Mouse (Mus musculus) yolk sac, embryonic 10.5 days (tissue): ENCODE measurements around the gene Tbc1d21.
A peak's percentile ranks its signal among the peaks of the same experiment; 100 is the strongest.

Source experiments
- DNase-seq: peaks from one replicate; pipeline ENCODE4 v3.0.0-alpha.2; 2017; ENCODE audit warnings: low spot score

The Tbc1d21 gene

DNA sequence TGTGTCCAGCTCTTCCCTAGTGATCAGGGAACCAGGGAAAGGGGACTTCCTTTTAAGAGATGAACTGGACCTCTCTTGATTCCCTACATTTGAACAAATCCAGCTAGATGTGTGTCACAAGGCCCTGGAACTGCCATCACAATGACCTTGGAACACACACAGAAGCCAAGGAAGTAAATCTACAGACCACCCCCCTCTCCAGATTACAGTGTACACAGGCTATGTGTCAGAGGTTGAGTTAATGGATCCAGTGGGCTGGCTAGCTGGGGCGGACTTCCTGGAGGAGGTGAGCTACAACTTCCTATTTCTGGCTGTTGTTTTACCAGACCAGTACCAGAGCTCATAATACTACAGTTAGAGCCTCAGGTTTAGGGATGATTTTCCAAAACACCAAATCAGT, at the start of gene Tbc1d21:
TSS of gene Tbc1d21 (minus strand) at position 101 of the 400 bp plus-strand sequence.
- no peak for DNase-seq

- no peak for DNase-seq
Observed at GRCm38 (mm10) chr9:58411556-58411955, 41.3 kb upstream of the Tbc1d21 start.

- no peak for DNase-seq
Observed at GRCm38 (mm10) chr9:58410057-58410735, 39.9 kb upstream of the Tbc1d21 start.

- no peak for DNase-seq
Observed at GRCm38 (mm10) chr9:58409247-58409646, 39.0 kb upstream of the Tbc1d21 start.

- no peak for DNase-seq
Observed at GRCm38 (mm10) chr9:58404412-58404811, 34.2 kb upstream of the Tbc1d21 start.

- no peak for DNase-seq
Observed at GRCm38 (mm10) chr9:58401371-58402082, 31.3 kb upstream of the Tbc1d21 start.

DNA sequence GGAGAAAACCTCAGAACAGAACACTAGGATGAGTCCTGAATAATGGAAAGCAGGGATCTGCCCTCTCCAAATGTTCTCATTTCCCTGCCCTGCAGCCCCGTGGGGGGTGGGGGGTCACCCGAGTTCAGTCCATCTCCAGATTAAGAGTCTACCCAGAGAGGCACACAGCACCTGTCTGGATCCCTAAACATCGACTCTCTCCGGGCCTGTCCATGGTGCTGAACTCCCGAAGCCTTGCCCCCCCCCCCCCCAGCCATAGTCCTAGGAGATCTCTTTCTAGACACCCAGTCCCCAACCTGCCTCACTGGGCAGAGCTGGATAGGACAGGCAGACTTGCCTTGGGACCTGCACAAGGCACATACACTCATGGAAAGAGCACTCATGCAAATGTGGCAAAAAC, 29.4 kb upstream of the Tbc1d21 start:
- DNase-seq = peak; percentile 5

DNA sequence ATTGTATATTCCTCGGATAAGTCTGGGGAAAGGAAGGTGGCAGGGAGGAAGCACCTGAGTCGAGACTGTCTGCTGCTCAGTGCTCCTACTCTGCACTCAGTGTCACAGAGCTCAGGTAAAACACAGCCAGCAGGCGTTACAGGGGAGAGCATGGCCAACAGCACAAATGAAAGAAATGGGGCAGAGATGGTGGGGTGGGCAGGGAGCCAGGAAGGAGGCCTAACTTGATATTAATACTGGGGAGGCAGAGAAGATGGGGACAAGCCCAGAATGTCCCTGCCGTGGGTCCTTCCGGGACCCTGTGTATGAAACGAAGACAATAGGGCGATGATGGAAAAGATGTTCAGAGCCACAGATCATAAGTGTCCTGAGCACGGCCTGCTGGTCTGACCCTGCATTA, 24.4 kb upstream of the Tbc1d21 start:
- DNase-seq = no peak

GRCm38 (mm10) chr9:58393875-58394274, 23.6 kb upstream of the Tbc1d21 start:
- DNase-seq = no peak

GRCm38 (mm10) chr9:58388381-58388780, 18.1 kb upstream of the Tbc1d21 start:
- DNase-seq = no peak

- DNase-seq = no peak
Observed at GRCm38 (mm10) chr9:58378878-58379277, 8.6 kb upstream of the Tbc1d21 start.

GRCm38 (mm10) chr9:58373912-58374431, 3.7 kb upstream of the Tbc1d21 start:
- no peak for DNase-seq

- DNase-seq = no peak
Observed at GRCm38 (mm10) chr9:58371914-58372313, 1.7 kb upstream of the Tbc1d21 start.

- DNase-seq = no peak
Observed at GRCm38 (mm10) chr9:58369644-58370043, 611 bp downstream of the Tbc1d21 start.

DNA sequence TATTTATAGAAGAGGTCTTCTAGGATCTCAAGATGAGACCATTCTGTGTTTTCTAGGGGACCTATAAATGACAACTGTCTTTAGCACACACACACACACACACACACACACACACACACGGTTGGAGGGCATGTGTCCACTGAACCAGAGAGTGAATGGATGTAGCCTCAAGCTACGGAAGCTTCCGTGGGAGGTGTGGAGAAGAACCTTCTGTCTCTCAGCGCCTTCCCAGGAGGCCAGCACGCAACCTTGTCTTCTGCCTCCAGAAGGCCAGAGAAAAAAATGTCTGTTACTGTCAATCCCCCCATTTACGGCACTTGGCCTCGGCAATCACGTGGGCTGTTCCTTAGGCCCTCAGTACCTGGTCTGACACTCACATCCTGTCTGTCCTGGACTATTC, 5.9 kb downstream of the Tbc1d21 start:
- DNase-seq = no peak

GRCm38 (mm10) chr9:58361956-58362355, 8.3 kb downstream of the Tbc1d21 start:
- no peak for DNase-seq

GRCm38 (mm10) chr9:58361373-58361772, 8.9 kb downstream of the Tbc1d21 start:
- DNase-seq = no peak

GRCm38 (mm10) chr9:58355262-58356050, 14.8 kb downstream of the Tbc1d21 start:
- DNase-seq = no peak

DNA sequence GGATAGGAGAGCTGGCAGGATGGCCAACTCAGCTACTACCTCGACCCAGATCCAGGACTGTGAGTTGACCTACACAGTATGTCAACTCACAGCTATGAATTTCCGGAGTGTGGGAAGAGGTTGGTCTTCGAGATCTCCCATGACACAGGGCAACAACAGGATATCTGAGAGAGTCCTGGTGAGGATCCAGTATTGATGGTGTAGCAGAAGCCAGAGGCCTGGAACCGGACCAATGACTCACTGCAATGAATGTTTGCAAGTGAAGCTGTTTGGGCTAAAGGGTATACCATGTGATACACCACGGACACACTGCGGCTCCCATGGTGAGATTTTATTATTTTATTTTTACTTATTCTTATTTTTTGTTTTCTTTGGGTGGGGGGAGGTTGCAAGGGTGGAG, 15.6 kb downstream of the Tbc1d21 start:
- DNase-seq = no peak

DNA sequence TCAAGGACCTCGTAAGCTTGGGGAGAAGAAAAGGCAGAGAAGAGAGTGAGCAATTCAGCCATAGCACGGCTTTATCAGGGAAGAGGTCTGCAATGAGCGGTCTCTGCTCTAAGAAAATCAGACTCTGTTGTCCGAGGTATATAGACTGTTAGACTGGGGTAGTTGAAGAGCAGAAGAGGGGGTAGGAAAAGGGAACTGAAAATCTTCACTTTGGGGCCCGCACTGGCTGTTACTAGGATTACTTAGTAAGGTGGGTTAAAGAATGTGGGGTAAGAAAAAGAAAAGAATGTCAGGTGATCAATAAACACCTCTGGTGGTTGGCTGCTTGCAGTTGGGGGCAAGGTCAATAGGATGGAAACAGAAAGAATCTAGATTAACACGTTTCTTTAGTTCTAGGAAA, 17.0 kb downstream of the Tbc1d21 start:
- DNase-seq = no peak

- no peak for DNase-seq
Observed at GRCm38 (mm10) chr9:58347795-58348194, 22.5 kb downstream of the Tbc1d21 start.

DNA sequence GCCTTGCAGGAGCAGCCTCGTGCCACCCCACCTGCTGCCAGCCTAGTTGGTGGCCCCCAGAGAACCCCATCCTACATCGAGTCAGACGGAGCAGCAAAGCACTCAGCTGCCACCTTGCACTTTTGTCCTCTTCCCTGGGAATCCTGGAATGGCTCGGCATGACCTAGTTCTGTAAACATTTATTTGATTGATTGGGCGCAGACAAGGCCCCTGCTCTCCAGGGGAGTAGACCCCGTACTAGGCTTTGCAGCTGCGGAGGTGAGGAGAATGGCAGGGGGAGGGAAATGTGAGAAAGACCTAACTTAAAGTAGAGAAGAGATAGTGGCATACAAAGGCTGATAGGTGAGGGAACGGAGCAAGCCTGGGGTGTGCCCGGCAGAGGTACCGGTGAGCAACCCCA, 23.8 kb downstream of the Tbc1d21 start:
- DNase-seq = no peak

- no peak for DNase-seq
Observed at GRCm38 (mm10) chr9:58345963-58346362, 24.3 kb downstream of the Tbc1d21 start.
